Mouse (Mus musculus) heart, embryonic 11.5 days (tissue): ENCODE measurements at regions not wholly inside any gene's neighbourhood (a gene's known extent, or its start where the extent isn't known, plus 50 kb on each side); places are given as distances from the start of the nearest gene placed in this dataset.

Experiments used
- ATAC-seq: fragments of 200-750 bp; cut with Nextera tagmentation; replicated peaks from 2 replicates; pipeline ENCODE4 v1.8.0; 2017; ENCODE audit warnings: moderate library complexity; ENCODE audit not compliant: insufficient number of reproducible peaks, low FRiP score, low TSS enrichment
- H3K27ac ChIP-seq: fragments of 300-500 bp; sonication (generic); 2 replicates; pipeline ENCODE4 v1.5.1; 2014; ENCODE audit warnings: mild to moderate bottlenecking, low read depth, low read length
- H3K27me3 ChIP-seq: fragments of 300-500 bp; sonication (generic); 2 replicates; pipeline ENCODE4 v1.6.1; 2014; ENCODE audit warnings: mild to moderate bottlenecking, low read length, mixed read lengths; ENCODE audit not compliant: control insufficient read depth, insufficient read depth
- H3K36me3 ChIP-seq: fragments of 300-500 bp; sonication (generic); 2 replicates; pipeline ENCODE4 v1.6.1; 2014; ENCODE audit warnings: mild to moderate bottlenecking, low read length, moderate library complexity, mixed read lengths; ENCODE audit not compliant: control insufficient read depth, insufficient read depth
- H3K4me1 ChIP-seq: fragments of 300-500 bp; sonication (generic); 2 replicates; pipeline ENCODE4 v1.6.1; 2014; ENCODE audit warnings: low read length; ENCODE audit not compliant: control insufficient read depth, insufficient read depth
- H3K4me2 ChIP-seq: fragments of 300-500 bp; sonication (generic); 2 replicates; pipeline ENCODE4 v1.6.1; 2014; ENCODE audit warnings: mild to moderate bottlenecking, moderate library complexity
- H3K4me3 ChIP-seq: fragments of 300-500 bp; sonication (generic); 2 replicates; pipeline ENCODE4 v1.5.1; 2014; ENCODE audit warnings: low read depth, low read length
- H3K9ac ChIP-seq: fragments of 300-500 bp; sonication (generic); 2 replicates; pipeline ENCODE4 v1.6.1; 2014; ENCODE audit warnings: mild to moderate bottlenecking, low read depth, low read length, moderate library complexity
- H3K9me3 ChIP-seq: fragments of 300-500 bp; sonication (generic); replicated peaks from 2 replicates; pipeline ENCODE4 v1.6.1; 2016; ENCODE audit warnings: low read length; ENCODE audit not compliant: control insufficient read depth
- WGBS: fragments of 180-500 bp; shearing (Covaris S2); extraction: QIAGEN DNeasy Blood & Tissue Kit; methylation state at CpG from one replicate; pipeline ENCODE4 v1.1.7; 2014; ENCODE audit not compliant: insufficient replicate concordance; 5-methylcytosine and 5-hydroxymethylcytosine counted together

GRCm38 (mm10) chr6:107051604-107052003 lies 251.7 kb upstream of the Crbn start:
- Histone ChIP-seq H3K36me3 (no peaks in the 10 kb centered on the region), H3K4me2 (no peak overlapping the region), H3K9me3 (no peaks in the 10 kb centered on the region), H3K4me1 (no peaks in the 10 kb centered on the region), H3K27ac (no peak overlapping the region), H3K4me3 (no peak overlapping the region), H3K27me3 (no peaks in the 10 kb centered on the region), H3K9ac (no peak overlapping the region)
- no peak for ATAC-seq
- WGBS = 70% methylated on average over 1 of the region's 1 CpGs

- no peak overlapping the region for H3K4me3 ChIP-seq
- H3K27me3 ChIP-seq = no peaks in the 10 kb centered on the region
- 77% methylated on average over 1 of the region's 1 CpGs for WGBS
Measured at GRCm38 (mm10) chr6:107052180-107052579, 252.3 kb upstream of the Crbn start.

GRCm38 (mm10) chr6:107059001-107059765 lies 259.3 kb upstream of the Crbn start:
- no peak for ATAC-seq
- no peaks in the 10 kb centered on the region for H3K4me1 ChIP-seq
- H3K27me3 ChIP-seq = no peaks in the 10 kb centered on the region
- 88% methylated on average over 3 of the region's 3 CpGs for WGBS
- H3K4me2 ChIP-seq = no peak overlapping the region
- H3K9me3 ChIP-seq = no peaks in the 10 kb centered on the region
- no peak overlapping the region for H3K9ac ChIP-seq
- no peaks in the 10 kb centered on the region for H3K36me3 ChIP-seq
- H3K4me3 ChIP-seq = no peak overlapping the region
- no peak overlapping the region for H3K27ac ChIP-seq

More at GRCm38 (mm10) chr6:107052180-107052579, 252.3 kb upstream of the Crbn start:
- Histone ChIP-seq H3K27ac (no peak overlapping the region), H3K4me2 (no peak overlapping the region), H3K4me1 (no peaks in the 10 kb centered on the region), H3K36me3 (no peaks in the 10 kb centered on the region), H3K9me3 (no peaks in the 10 kb centered on the region), H3K9ac (no peak overlapping the region)
- no peak for ATAC-seq

GRCm38 (mm10) chr6:107062886-107063565 lies 263.1 kb upstream of the Crbn start:
- 82% methylated on average over 6 of the region's 6 CpGs for WGBS
- no peak for ATAC-seq
- no peaks in the 10 kb centered on the region for H3K36me3 ChIP-seq

GRCm38 (mm10) chr6:107070441-107070840 lies 270.6 kb upstream of the Crbn start:
- Histone ChIP-seq H3K4me3 (no peak overlapping the region), H3K4me2 (no peak overlapping the region), H3K27ac (no peak overlapping the region), H3K9ac (no peak overlapping the region), H3K36me3 (no peaks in the 10 kb centered on the region), H3K9me3 (no peaks in the 10 kb centered on the region), H3K27me3 (no peaks in the 10 kb centered on the region), H3K4me1 (no peaks in the 10 kb centered on the region)
- WGBS = 83% methylated on average over 7 of the region's 7 CpGs
- ATAC-seq = no peak

More at GRCm38 (mm10) chr6:107062886-107063565, 263.1 kb upstream of the Crbn start:
- H3K4me3 ChIP-seq = no peak overlapping the region
- no peaks in the 10 kb centered on the region for H3K4me1 ChIP-seq
- no peaks in the 10 kb centered on the region for H3K27me3 ChIP-seq
- H3K9me3 ChIP-seq = no peaks in the 10 kb centered on the region
- no peak overlapping the region for H3K27ac ChIP-seq
- no peak overlapping the region for H3K9ac ChIP-seq
- H3K4me2 ChIP-seq = no peak overlapping the region

GRCm38 (mm10) chr6:107092600-107092999 lies 292.7 kb upstream of the Crbn start:
- Histone ChIP-seq H3K4me3 (no peak overlapping the region), H3K27ac (no peak overlapping the region), H3K9ac (no peak overlapping the region), H3K4me1 (no peaks in the 10 kb centered on the region), H3K36me3 (no peaks in the 10 kb centered on the region), H3K4me2 (no peak overlapping the region), H3K27me3 (no peaks in the 10 kb centered on the region), H3K9me3 (no peaks in the 10 kb centered on the region)
- no peak; the same call in 1 of the 2 replicates for ATAC-seq

- H3K27me3 ChIP-seq = no peaks in the 10 kb centered on the region
- no peaks in the 10 kb centered on the region for H3K36me3 ChIP-seq
- WGBS = 84% methylated on average over 1 of the region's 1 CpGs
- H3K9me3 ChIP-seq = no peaks in the 10 kb centered on the region
- H3K4me2 ChIP-seq = no peak overlapping the region
- no peaks in the 10 kb centered on the region for H3K4me1 ChIP-seq
- no peak overlapping the region for H3K9ac ChIP-seq
- ATAC-seq = no peak
- no peak overlapping the region for H3K27ac ChIP-seq
- no peak overlapping the region for H3K4me3 ChIP-seq
Measured at GRCm38 (mm10) chr6:107128716-107129115, 328.8 kb upstream of the Crbn start.

GRCm38 (mm10) chr6:107167736-107168491 lies 361.7 kb upstream of the Lrrn1 start:
- Histone ChIP-seq H3K27me3 (no peaks in the 10 kb centered on the region), H3K27ac (no peak overlapping the region), H3K4me1 (no peaks in the 10 kb centered on the region), H3K9ac (no peak overlapping the region), H3K4me3 (no peak overlapping the region), H3K36me3 (no peaks in the 10 kb centered on the region), H3K9me3 (no peaks in the 10 kb centered on the region), H3K4me2 (no peak overlapping the region)
- no peak for ATAC-seq
- 49% methylated on average over 3 of the region's 3 CpGs for WGBS
